Mouse (Mus musculus) splenic B cell, adult 2 months (primary cell): Measurements from ENCODE around the gene Ccdc66.

Experiments
- DNase-seq: peaks from one replicate; pipeline ENCODE4 v3.0.0-alpha.2; 2011; ENCODE audit warnings: low read depth, low spot score
- H3K27me3 ChIP-seq: 2 replicates; pipeline ENCODE4 v1.6.1; 2012; ENCODE audit warnings: mild to moderate bottlenecking, low read length, moderate library complexity, mixed read lengths; ENCODE audit not compliant: control insufficient read depth, poor library complexity, insufficient read depth, severe bottlenecking
- H3K36me3 ChIP-seq: 2 replicates; pipeline ENCODE4 v1.6.1; 2012; ENCODE audit warnings: mild to moderate bottlenecking, low read length, moderate library complexity, mixed read lengths; ENCODE audit not compliant: control insufficient read depth, poor library complexity, insufficient read depth, severe bottlenecking

Ccdc66 gene

GRCm38 (mm10) chr14:27507894-27508643 lies at the start of gene Ccdc66:
Ccdc66 (minus strand) TSS chr14:27508460.
- peak; percentile 97 for DNase-seq
- Histone ChIP-seq H3K36me3 (no peaks in the 10 kb centered on the region), H3K27me3 (no peaks in the 10 kb centered on the region)

- H3K36me3 ChIP-seq: no peaks in the 10 kb centered on the region
Measured at GRCm38 (mm10) chr14:27543838-27544426, 35.7 kb upstream of the Ccdc66 start.

GRCm38 (mm10) chr14:27536441-27536840 lies 28.2 kb upstream of the Ccdc66 start:
- no peaks in the 10 kb centered on the region for H3K27me3 ChIP-seq

More at GRCm38 (mm10) chr14:27543838-27544426, 35.7 kb upstream of the Ccdc66 start:
- no peaks in the 10 kb centered on the region for H3K27me3 ChIP-seq
- DNase-seq: no peak

GRCm38 (mm10) chr14:27524541-27524940 lies 16.3 kb upstream of the Ccdc66 start:
- DNase-seq: no peak
- no peaks in the 10 kb centered on the region for H3K36me3 ChIP-seq
- H3K27me3 ChIP-seq: no peaks in the 10 kb centered on the region

More at GRCm38 (mm10) chr14:27536441-27536840, 28.2 kb upstream of the Ccdc66 start:
- no peaks in the 10 kb centered on the region for H3K36me3 ChIP-seq
- no peak for DNase-seq

GRCm38 (mm10) chr14:27508644-27509301 lies 513 bp upstream of the Ccdc66 start:
- no peak for DNase-seq
- H3K36me3 ChIP-seq: no peaks in the 10 kb centered on the region
- no peaks in the 10 kb centered on the region for H3K27me3 ChIP-seq

- Histone ChIP-seq H3K27me3 (no peaks in the 10 kb centered on the region), H3K36me3 (peaks cover 2% of the 10 kb centered on the region)
- no peak for DNase-seq
Measured at GRCm38 (mm10) chr14:27501096-27501495, 7.2 kb downstream of the Ccdc66 start.

GRCm38 (mm10) chr14:27493516-27493915 lies 14.7 kb downstream of the Ccdc66 start:
- peak; percentile 5 for DNase-seq
- Histone ChIP-seq H3K27me3 (no peaks in the 10 kb centered on the region), H3K36me3 (peaks cover 18% of the 10 kb centered on the region)

- H3K36me3 ChIP-seq: peaks cover 18% of the 10 kb centered on the region
- DNase-seq: no peak
- no peaks in the 10 kb centered on the region for H3K27me3 ChIP-seq
Measured at GRCm38 (mm10) chr14:27491399-27491798, 16.9 kb downstream of the Ccdc66 start.

GRCm38 (mm10) chr14:27446963-27447362 lies 61.3 kb downstream of the Ccdc66 start:
- H3K27me3 ChIP-seq: no peaks in the 10 kb centered on the region
- DNase-seq: no peak
- H3K36me3 ChIP-seq: peaks cover 10% of the 10 kb centered on the region

GRCm38 (mm10) chr14:27444851-27445281 lies 63.4 kb downstream of the Ccdc66 start:
- peaks cover 12% of the 10 kb centered on the region for H3K36me3 ChIP-seq
- H3K27me3 ChIP-seq: no peaks in the 10 kb centered on the region
- no peak for DNase-seq

GRCm38 (mm10) chr14:27440921-27441320 lies 67.3 kb downstream of the Ccdc66 start:
- H3K36me3 ChIP-seq: peaks cover 7% of the 10 kb centered on the region
- H3K27me3 ChIP-seq: no peaks in the 10 kb centered on the region
- peak; percentile 64 for DNase-seq

- no peak for DNase-seq
- no peaks in the 10 kb centered on the region for H3K27me3 ChIP-seq
- peaks cover 1% of the 10 kb centered on the region; the same call in 1 of the 2 replicates for H3K36me3 ChIP-seq
Measured at GRCm38 (mm10) chr14:27436826-27437225, 71.4 kb downstream of the Ccdc66 start.

- H3K27me3 ChIP-seq: no peaks in the 10 kb centered on the region
- peaks cover 1% of the 10 kb centered on the region; the same call in 1 of the 2 replicates for H3K36me3 ChIP-seq
- no peak for DNase-seq
Measured at GRCm38 (mm10) chr14:27436116-27436515, 72.1 kb downstream of the Ccdc66 start.

- no peaks in the 10 kb centered on the region for H3K36me3 ChIP-seq
- DNase-seq: no peak
- H3K27me3 ChIP-seq: no peaks in the 10 kb centered on the region
Measured at GRCm38 (mm10) chr14:27432064-27432463, 76.2 kb downstream of the Ccdc66 start.
